Mouse (Mus musculus) midbrain, embryonic 12.5 days (tissue): ENCODE data around the gene Vps37b. TPM values are rescaled to one million over a fixed set of nuclear protein-coding genes. Genes with fewer than 3 reads are reported as not detected.
A peak's percentile ranks its signal among the peaks of the same experiment; 100 is the strongest.

Experiments used
- ATAC-seq: fragments of 200-750 bp; cut with Nextera tagmentation; 2 replicates; pipeline ENCODE4 v1.8.0; 2017; ENCODE audit warnings: low read depth, moderate TSS enrichment, moderate library complexity; ENCODE audit not compliant: low FRiP score
- H3K27ac ChIP-seq: fragments of 300-500 bp; sonication (generic); replicated peaks from 2 replicates; pipeline ENCODE4 v1.5.1; 2016; ENCODE audit warnings: mild to moderate bottlenecking
- H3K27me3 ChIP-seq: fragments of 300-500 bp; sonication (generic); 2 replicates; pipeline ENCODE4 v1.6.1; 2016; ENCODE audit warnings: mild to moderate bottlenecking
- H3K36me3 ChIP-seq: fragments of 300-500 bp; sonication (generic); 2 replicates; pipeline ENCODE4 v1.6.1; 2016
- H3K4me1 ChIP-seq: fragments of 300-500 bp; sonication (generic); 2 replicates; pipeline ENCODE4 v1.6.1; 2016
- H3K4me2 ChIP-seq: fragments of 300-500 bp; sonication (generic); replicated peaks from 2 replicates; pipeline ENCODE4 v1.6.1; 2016; ENCODE audit warnings: mild to moderate bottlenecking, moderate library complexity
- H3K4me3 ChIP-seq: fragments of 300-500 bp; sonication (generic); 2 replicates; pipeline ENCODE4 v1.5.1; 2016; ENCODE audit warnings: mild to moderate bottlenecking
- H3K9ac ChIP-seq: fragments of 300-500 bp; sonication (generic); replicated peaks from 2 replicates; pipeline ENCODE4 v1.6.1; 2016; ENCODE audit warnings: mild to moderate bottlenecking, moderate library complexity
- H3K9me3 ChIP-seq: fragments of 300-500 bp; sonication (generic); 2 replicates; pipeline ENCODE4 v1.6.1; 2016; ENCODE audit warnings: mild to moderate bottlenecking
- WGBS: fragments of 180-500 bp; shearing (Covaris S2); methylation state at CpG from one replicate; pipeline ENCODE4 v1.1.7; 2016; 5-methylcytosine and 5-hydroxymethylcytosine counted together
- polyA plus RNA-seq: library from polyadenylated mRNA; unstranded; fragments of >200 nt; fragmentation: Nextera tagmentation; extraction: Ambion mirVana; gene quantifications from 2 replicates; pipeline ENCODE4 v1.2.1, GENCODE M21; 2016

Gene Vps37b
- polyA plus RNA-seq, 1 experiment from 2014 or later = 68.0 TPM

GRCm38 (mm10) chr5:124017941-124018340 lies 14.1 kb downstream of the Vps37b start:
- 0 out of 2 replicates have a peak, but pooled peaks cover 12% of the 10 kb centered on the region for H3K36me3 ChIP-seq
- no peak overlapping the region for H3K4me2 ChIP-seq
- H3K27ac ChIP-seq = no peak overlapping the region
- H3K9ac ChIP-seq = no peak overlapping the region
- no peak for ATAC-seq
- H3K4me3 ChIP-seq = no peak overlapping the region
- H3K4me1 ChIP-seq = peaks cover 81% of the 10 kb centered on the region
- H3K27me3 ChIP-seq = no peaks in the 10 kb centered on the region
- no peaks in the 10 kb centered on the region for H3K9me3 ChIP-seq
- WGBS = 88% methylated on average over 9 of the region's 9 CpGs

DNA sequence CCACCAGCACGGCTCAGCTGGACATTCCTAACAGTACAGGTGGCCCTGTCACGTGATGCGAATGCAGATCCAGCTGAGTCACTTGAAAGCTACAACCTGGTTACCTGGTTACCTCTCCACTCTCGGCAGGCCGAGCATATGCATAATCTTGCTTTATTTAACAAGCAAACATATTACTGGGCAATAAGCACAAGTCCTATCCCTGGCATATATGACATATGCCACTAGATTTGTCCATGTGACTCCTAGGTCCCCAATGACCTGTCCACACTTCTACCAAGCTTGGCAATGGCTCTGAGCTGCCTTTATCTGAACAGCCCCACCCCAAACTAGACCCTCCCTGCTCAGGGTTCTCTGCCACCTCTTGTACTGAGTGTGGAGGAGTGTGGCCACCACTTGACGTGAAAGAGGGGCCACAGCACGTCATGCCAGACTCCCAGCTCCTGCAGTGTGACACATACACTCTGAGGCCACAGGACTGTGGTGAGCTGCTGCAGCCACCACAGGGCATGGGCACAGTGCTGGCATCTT lies 15.7 kb downstream of the Vps37b start:
- H3K27ac ChIP-seq = 0 out of 2 replicates have a peak overlapping the region, but pooled peaks have one; percentile 1
- H3K9me3 ChIP-seq = no peaks in the 10 kb centered on the region
- peaks cover 86% of the 10 kb centered on the region for H3K4me1 ChIP-seq
- no peaks in the 10 kb centered on the region for H3K27me3 ChIP-seq
- no peak overlapping the region for H3K4me3 ChIP-seq
- ATAC-seq = no peak
- no peak overlapping the region for H3K9ac ChIP-seq
- 0 out of 2 replicates have a peak, but pooled peaks cover 5% of the 10 kb centered on the region for H3K36me3 ChIP-seq
- no peak overlapping the region for H3K4me2 ChIP-seq
- WGBS = 86% methylated on average over 7 of the region's 7 CpGs

DNA sequence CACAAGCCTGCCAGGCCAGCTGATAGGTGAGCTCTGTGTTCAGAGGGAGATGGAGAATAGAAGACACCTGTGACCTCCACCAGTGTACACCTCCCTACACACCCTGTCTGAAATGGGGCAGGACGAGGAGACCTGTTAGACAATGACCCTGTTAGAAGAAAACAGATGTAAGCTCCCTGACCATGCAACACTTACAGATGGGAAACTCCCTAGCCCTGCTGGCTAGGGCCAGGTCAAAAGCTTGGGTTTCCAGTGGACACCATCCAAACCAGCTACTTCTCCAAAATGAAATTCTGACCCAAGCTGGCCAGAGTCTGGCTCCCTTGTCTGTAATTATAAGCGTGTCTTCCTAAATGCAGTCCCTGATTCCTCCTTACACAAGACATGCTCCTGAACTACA lies 16.3 kb downstream of the Vps37b start:
- peaks cover 92% of the 10 kb centered on the region for H3K4me1 ChIP-seq
- no peaks in the 10 kb centered on the region for H3K9me3 ChIP-seq
- no peak for ATAC-seq
- no peaks in the 10 kb centered on the region for H3K27me3 ChIP-seq
- no peak overlapping the region for H3K4me3 ChIP-seq
- 70% methylated on average over 2 of the region's 2 CpGs for WGBS
- H3K36me3 ChIP-seq = no peaks in the 10 kb centered on the region
- H3K4me2 ChIP-seq = no peak overlapping the region
- H3K27ac ChIP-seq = 0 out of 2 replicates have a peak overlapping the region, but pooled peaks have one; percentile 1
- H3K9ac ChIP-seq = no peak overlapping the region

GRCm38 (mm10) chr5:124014791-124015251 lies 17.2 kb downstream of the Vps37b start:
- H3K27me3 ChIP-seq = no peaks in the 10 kb centered on the region
- H3K9ac ChIP-seq = no peak overlapping the region
- ATAC-seq = no peak
- H3K4me2 ChIP-seq = 0 out of 2 replicates have a peak overlapping the region, but pooled peaks have one; percentile 10
- peaks cover 95% of the 10 kb centered on the region for H3K4me1 ChIP-seq
- 0 out of 2 replicates have a peak overlapping the region, but pooled peaks have one; percentile 8 for H3K27ac ChIP-seq
- 16% methylated on average over 11 of the region's 11 CpGs for WGBS
- H3K9me3 ChIP-seq = no peaks in the 10 kb centered on the region
- H3K36me3 ChIP-seq = peaks cover 8% of the 10 kb centered on the region
- no peak overlapping the region for H3K4me3 ChIP-seq

DNA sequence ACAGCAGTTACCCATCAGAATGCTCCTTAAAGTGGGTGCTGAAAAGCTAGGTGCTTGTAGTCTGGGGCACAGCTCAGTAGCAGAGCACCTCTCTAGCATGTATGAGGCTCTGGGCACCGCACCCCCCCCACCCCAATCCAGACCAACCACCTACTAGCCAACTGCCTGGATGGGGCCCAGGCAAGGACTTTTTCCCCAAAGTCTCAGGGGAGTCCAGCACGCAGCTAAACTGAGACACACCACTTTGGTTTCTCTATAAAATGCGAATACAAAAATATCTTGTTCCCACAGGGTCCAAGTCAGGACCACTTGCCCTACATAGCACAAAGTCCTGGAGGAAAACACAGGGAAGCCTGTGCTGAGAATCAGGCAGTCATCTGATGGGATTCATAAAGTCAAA lies 17.9 kb downstream of the Vps37b start:
- 0 out of 2 replicates have a peak overlapping the region, but pooled peaks have one; percentile 3 for H3K27ac ChIP-seq

DNA sequence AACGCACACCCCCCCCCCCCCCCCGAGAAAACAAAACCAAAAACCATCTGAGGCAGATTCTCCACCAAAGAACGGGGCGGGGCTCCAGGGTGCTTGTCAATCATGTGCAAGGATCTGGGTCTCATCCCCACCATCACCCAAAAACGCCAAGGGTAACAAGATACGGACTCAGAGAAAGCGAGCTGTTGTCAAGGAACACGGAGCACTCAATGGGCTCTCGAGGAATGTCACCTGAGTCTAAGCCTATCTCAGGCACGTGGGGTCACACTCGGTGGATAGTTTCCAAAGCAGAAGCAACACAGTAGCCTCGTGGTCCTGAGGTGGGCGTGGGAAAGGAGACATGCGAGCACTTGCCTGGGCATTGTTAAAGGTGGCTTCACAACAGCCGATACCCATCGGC lies 18.3 kb downstream of the Vps37b start:
- no peak overlapping the region for H3K4me3 ChIP-seq
- ATAC-seq = no peak
- peaks cover 17% of the 10 kb centered on the region for H3K36me3 ChIP-seq
- H3K27me3 ChIP-seq = no peaks in the 10 kb centered on the region
- H3K9me3 ChIP-seq = no peaks in the 10 kb centered on the region
- WGBS = 83% methylated on average over 16 of the region's 16 CpGs
- no peak overlapping the region for H3K9ac ChIP-seq
- H3K4me2 ChIP-seq = no peak overlapping the region
- peaks cover 87% of the 10 kb centered on the region for H3K4me1 ChIP-seq
- H3K27ac ChIP-seq = 0 out of 2 replicates have a peak overlapping the region, but pooled peaks have one; percentile 30

More for the DNA sequence above, 17.9 kb downstream of the Vps37b start:
- no peak for ATAC-seq
- peaks cover 13% of the 10 kb centered on the region for H3K36me3 ChIP-seq
- peaks cover 91% of the 10 kb centered on the region for H3K4me1 ChIP-seq
- no peaks in the 10 kb centered on the region for H3K27me3 ChIP-seq
- H3K9me3 ChIP-seq = no peaks in the 10 kb centered on the region
- H3K9ac ChIP-seq = no peak overlapping the region
- H3K4me2 ChIP-seq = no peak overlapping the region
- H3K4me3 ChIP-seq = no peak overlapping the region
- WGBS = 81% methylated on average over 3 of the region's 3 CpGs

DNA sequence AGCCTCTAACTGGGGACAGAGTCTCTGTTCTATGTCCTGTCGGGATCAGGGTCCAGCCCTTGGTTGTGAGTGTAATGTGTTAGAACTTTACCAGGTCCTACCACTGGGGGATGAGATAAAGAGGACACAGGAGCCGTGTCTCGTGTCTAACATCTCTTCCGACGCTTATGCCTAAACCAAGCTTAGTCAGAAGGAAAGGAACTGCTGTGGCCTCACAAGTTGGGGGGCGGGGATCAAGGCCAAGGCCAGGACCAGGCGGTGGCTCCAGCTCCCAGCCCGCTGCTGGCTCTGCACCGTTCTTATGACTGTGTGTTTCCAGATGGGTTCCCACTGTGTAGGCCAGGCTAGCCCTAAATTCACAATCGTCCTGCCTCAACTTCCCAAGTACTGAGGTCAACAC lies 19.2 kb downstream of the Vps37b start:
- Histone ChIP-seq H3K4me3 (no peak overlapping the region), H3K4me1 (peaks cover 79% of the 10 kb centered on the region), H3K27me3 (no peaks in the 10 kb centered on the region), H3K9me3 (no peaks in the 10 kb centered on the region), H3K27ac (peak overlapping the region; percentile 93; the same call in 1 of the 2 replicates), H3K4me2 (no peak overlapping the region), H3K36me3 (peaks cover 26% of the 10 kb centered on the region), H3K9ac (no peak overlapping the region)
- ATAC-seq = no peak
- WGBS = 92% methylated on average over 10 of the region's 10 CpGs

DNA sequence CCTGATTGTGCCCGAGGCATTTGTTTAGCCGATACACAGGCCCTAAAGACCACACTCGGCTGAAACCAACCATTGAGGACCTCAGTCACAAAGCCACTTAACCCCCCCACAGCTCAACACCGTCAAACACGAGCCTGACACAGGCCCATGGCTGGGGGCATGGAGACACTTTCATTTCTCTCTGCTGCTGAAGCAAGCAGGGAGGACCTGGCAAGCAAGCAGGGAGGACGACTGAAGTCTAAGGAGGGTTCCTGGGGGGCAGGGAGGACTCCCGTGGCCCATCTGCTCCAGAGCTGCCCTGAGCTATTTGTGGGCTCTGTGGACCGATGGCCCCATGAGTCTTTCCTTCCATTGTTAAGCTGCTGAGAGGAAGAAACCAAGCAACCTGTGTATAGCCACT lies 20.1 kb downstream of the Vps37b start:
- H3K9me3 ChIP-seq = no peaks in the 10 kb centered on the region
- H3K9ac ChIP-seq = peak overlapping the region; percentile 48; the same call in 1 of the 2 replicates
- H3K27me3 ChIP-seq = no peaks in the 10 kb centered on the region
- H3K27ac ChIP-seq = peak overlapping the region; percentile 93
- 0 out of 2 replicates have a peak overlapping the region, but pooled peaks have one; percentile 1 for H3K4me3 ChIP-seq
- peaks cover 70% of the 10 kb centered on the region for H3K4me1 ChIP-seq
- peaks cover 36% of the 10 kb centered on the region for H3K36me3 ChIP-seq
- 10% methylated on average over 8 of the region's 8 CpGs for WGBS
- H3K4me2 ChIP-seq = peak overlapping the region; percentile 44
- no peak for ATAC-seq

DNA sequence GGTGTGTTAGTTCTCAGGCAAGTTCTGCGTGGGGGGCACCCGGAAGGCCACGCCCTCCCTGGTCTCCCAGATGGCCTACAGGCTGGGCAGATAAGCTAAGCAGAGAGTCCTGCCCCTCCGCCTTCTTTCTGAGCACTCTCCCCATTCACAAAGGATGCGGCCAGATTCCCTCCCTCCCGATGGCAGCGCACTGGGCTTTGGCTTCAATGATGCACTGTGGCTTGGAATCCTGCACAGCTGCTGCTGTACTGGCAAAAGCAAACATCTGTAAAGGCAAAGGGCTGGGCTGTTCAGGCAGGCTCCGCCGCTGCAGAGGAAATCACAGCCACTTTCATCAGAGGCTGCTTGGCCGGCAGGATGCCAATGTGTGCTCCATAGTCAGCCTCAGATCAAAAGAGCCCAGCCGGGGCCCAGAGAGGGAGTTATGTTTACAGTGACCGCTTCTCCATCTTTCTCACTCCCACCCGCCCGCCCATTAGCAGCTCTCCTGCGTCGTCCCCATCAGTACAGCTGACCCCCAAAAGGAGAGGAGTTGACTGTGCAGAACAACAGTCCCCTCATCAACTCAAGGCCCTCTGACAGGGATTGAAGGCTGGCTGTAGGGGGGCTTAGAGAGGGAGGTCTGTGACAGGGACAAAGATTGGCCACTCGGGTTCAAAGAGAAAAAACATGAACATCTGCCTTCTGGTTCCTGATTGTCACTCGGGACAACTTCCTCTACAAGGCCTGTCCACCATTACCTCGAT lies 21.0 kb downstream of the Vps37b start:
- Histone ChIP-seq H3K9ac (peak overlapping the region; percentile 48), H3K27ac (peak overlapping the region; percentile 93), H3K4me1 (peaks cover 61% of the 10 kb centered on the region), H3K9me3 (no peaks in the 10 kb centered on the region), H3K27me3 (no peaks in the 10 kb centered on the region), H3K4me2 (peak overlapping the region; percentile 44), H3K36me3 (peaks cover 44% of the 10 kb centered on the region), H3K4me3 (peak overlapping the region; percentile 14)
- WGBS = 5% methylated on average over 19 of the region's 19 CpGs
- ATAC-seq = peak; percentile 67

- no peaks in the 10 kb centered on the region for H3K9me3 ChIP-seq
- H3K27me3 ChIP-seq = no peaks in the 10 kb centered on the region
- no peak overlapping the region; the same call in 1 of the 2 replicates for H3K9ac ChIP-seq
- H3K27ac ChIP-seq = peak overlapping the region; percentile 93
- peaks cover 54% of the 10 kb centered on the region for H3K4me1 ChIP-seq
- ATAC-seq = no peak
- H3K36me3 ChIP-seq = peaks cover 54% of the 10 kb centered on the region
- 91% methylated on average over 8 of the region's 8 CpGs for WGBS
- H3K4me3 ChIP-seq = no peak overlapping the region
- H3K4me2 ChIP-seq = peak overlapping the region; percentile 44
Measured at GRCm38 (mm10) chr5:124010077-124010476, 22.0 kb downstream of the Vps37b start.

GRCm38 (mm10) chr5:124006891-124007491 lies 25.1 kb downstream of the Vps37b start:
- ATAC-seq = no peak
- Histone ChIP-seq H3K9me3 (no peaks in the 10 kb centered on the region), H3K27me3 (no peaks in the 10 kb centered on the region), H3K4me2 (no peak overlapping the region), H3K4me3 (no peak overlapping the region), H3K27ac (no peak overlapping the region), H3K9ac (no peak overlapping the region), H3K4me1 (peaks cover 23% of the 10 kb centered on the region), H3K36me3 (peaks cover 65% of the 10 kb centered on the region)
- WGBS = 91% methylated on average over 17 of the region's 17 CpGs
